Mouse (Mus musculus): ENCODE measurements around the gene Fam83d. TPM values are rescaled to one million over a fixed set of nuclear protein-coding genes. Genes with fewer than 3 reads are reported as not detected.

Gene Fam83d
- polyA plus RNA-seq, 1 experiment = 2.2 TPM

GRCm38 (mm10) chr2:158742431-158742830, 25.5 kb upstream of the Fam83d start:
- TF ChIP-seq CTCF (IDR thresholded peaks at IDR 0.05; ENCODE audit: extremely low read depth, insufficient read depth, low read length) = no peak
- TF ChIP-seq POLR2A (IDR thresholded peaks at IDR 0.05; ENCODE audit: extremely low read depth, insufficient read depth, low read length) = no peak
- Histone ChIP-seq H3K27ac (ENCODE audit: insufficient read depth, low read length) (peak overlapping the region; percentile 63), H3K4me1 (ENCODE audit: control insufficient read depth, insufficient read depth, low read length) (peaks cover 9% of the 10 kb centered on the region), H3K4me3 (ENCODE audit: insufficient read depth, low read length) (no peak overlapping the region)

GRCm38 (mm10) chr2:158743518-158744141, 24.3 kb upstream of the Fam83d start:
- no peak overlapping the region for H3K4me3 ChIP-seq (ENCODE audit: insufficient read depth, low read length)
- H3K4me1 ChIP-seq (ENCODE audit: control insufficient read depth, insufficient read depth, low read length) = peaks cover 9% of the 10 kb centered on the region
- no peak for TF ChIP-seq CTCF (IDR thresholded peaks at IDR 0.05; ENCODE audit: extremely low read depth, insufficient read depth, low read length)
- TF ChIP-seq POLR2A (IDR thresholded peaks at IDR 0.05; ENCODE audit: extremely low read depth, insufficient read depth, low read length) = no peak
- no peak overlapping the region; the same call in 1 of the 2 replicates for H3K27ac ChIP-seq (ENCODE audit: insufficient read depth, low read length)

- TF ChIP-seq POLR2A (IDR thresholded peaks at IDR 0.05; ENCODE audit: extremely low read depth, insufficient read depth, low read length) = no peak
- TF ChIP-seq CTCF (IDR thresholded peaks at IDR 0.05; ENCODE audit: extremely low read depth, insufficient read depth, low read length) = peak; percentile 85
- 0 out of 2 replicates have a peak overlapping the region, but pooled peaks have one; percentile 0 for H3K27ac ChIP-seq (ENCODE audit: insufficient read depth, low read length)
Measured at GRCm38 (mm10) chr2:158745049-158745482, 22.8 kb upstream of the Fam83d start.

GRCm38 (mm10) chr2:158746164-158746563, 21.7 kb upstream of the Fam83d start:
- Histone ChIP-seq H3K4me3 (ENCODE audit: insufficient read depth, low read length) (no peak overlapping the region), H3K4me1 (ENCODE audit: control insufficient read depth, insufficient read depth, low read length) (peaks cover 14% of the 10 kb centered on the region), H3K27ac (ENCODE audit: insufficient read depth, low read length) (no peak overlapping the region)
- TF ChIP-seq CTCF (IDR thresholded peaks at IDR 0.05; ENCODE audit: extremely low read depth, insufficient read depth, low read length) (no peak), POLR2A (IDR thresholded peaks at IDR 0.05; ENCODE audit: extremely low read depth, insufficient read depth, low read length) (no peak)

More at GRCm38 (mm10) chr2:158745049-158745482, 22.8 kb upstream of the Fam83d start:
- Histone ChIP-seq H3K4me3 (ENCODE audit: insufficient read depth, low read length) (no peak overlapping the region), H3K4me1 (ENCODE audit: control insufficient read depth, insufficient read depth, low read length) (peaks cover 14% of the 10 kb centered on the region)

DNA sequence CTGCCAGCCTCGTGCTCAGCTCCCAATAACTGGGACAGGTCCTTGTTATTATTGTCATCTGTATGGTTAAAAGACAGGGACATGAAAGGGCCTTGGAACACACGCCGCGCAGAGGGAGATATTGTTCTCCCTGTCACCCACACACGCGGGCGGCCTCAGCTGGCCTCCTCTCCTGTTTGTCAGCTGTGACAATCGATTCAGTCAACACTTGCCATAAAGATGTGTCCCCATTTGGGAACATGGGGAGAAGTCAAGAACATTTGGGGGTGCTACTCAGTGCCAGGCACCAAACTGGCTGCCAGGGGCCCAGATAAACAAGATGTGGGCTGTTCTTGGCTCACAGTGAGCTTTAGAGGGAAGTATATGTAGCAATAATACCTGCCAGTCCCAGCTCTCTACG, 18.5 kb upstream of the Fam83d start:
- Histone ChIP-seq H3K27ac (ENCODE audit: insufficient read depth, low read length) (peak overlapping the region; percentile 32; the same call in 1 of the 2 replicates), H3K4me3 (ENCODE audit: insufficient read depth, low read length) (no peak overlapping the region), H3K4me1 (ENCODE audit: control insufficient read depth, insufficient read depth, low read length) (peaks cover 9% of the 10 kb centered on the region)
- TF ChIP-seq POLR2A (IDR thresholded peaks at IDR 0.05; ENCODE audit: extremely low read depth, insufficient read depth, low read length) (no peak), CTCF (IDR thresholded peaks at IDR 0.05; ENCODE audit: extremely low read depth, insufficient read depth, low read length) (no peak)

DNA sequence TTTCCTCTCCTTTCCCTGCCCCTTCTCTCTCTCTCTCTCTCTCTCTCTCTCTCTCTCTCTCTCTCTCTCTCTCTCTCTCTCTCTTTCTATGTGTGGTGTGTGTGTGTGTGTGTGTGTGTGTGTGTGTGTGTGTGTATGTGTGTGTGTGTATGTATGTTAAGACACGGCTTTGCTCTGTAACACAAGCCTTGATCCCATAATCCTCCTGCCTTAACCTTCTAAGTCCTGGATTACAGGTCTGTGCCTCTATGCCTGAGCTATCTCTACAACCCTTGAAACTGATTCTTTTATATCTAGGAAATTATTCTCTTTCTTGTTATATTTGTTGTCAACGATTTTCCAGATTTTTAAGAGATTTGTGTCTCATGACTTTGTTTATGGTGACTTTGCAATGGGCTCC, 7.7 kb upstream of the Fam83d start:
- Histone ChIP-seq H3K4me3 (ENCODE audit: insufficient read depth, low read length) (no peak overlapping the region), H3K27ac (ENCODE audit: insufficient read depth, low read length) (no peak overlapping the region), H3K4me1 (ENCODE audit: control insufficient read depth, insufficient read depth, low read length) (no peaks in the 10 kb centered on the region)
- no peak for TF ChIP-seq POLR2A (IDR thresholded peaks at IDR 0.05; ENCODE audit: extremely low read depth, insufficient read depth, low read length)
- TF ChIP-seq CTCF (IDR thresholded peaks at IDR 0.05; ENCODE audit: extremely low read depth, insufficient read depth, low read length) = no peak

- Histone ChIP-seq H3K27ac (ENCODE audit: insufficient read depth, low read length) (no peak overlapping the region), H3K4me1 (ENCODE audit: control insufficient read depth, insufficient read depth, low read length) (no peaks in the 10 kb centered on the region), H3K4me3 (ENCODE audit: insufficient read depth, low read length) (no peak overlapping the region)
- no peak for TF ChIP-seq POLR2A (IDR thresholded peaks at IDR 0.05; ENCODE audit: extremely low read depth, insufficient read depth, low read length)
- TF ChIP-seq CTCF (IDR thresholded peaks at IDR 0.05; ENCODE audit: extremely low read depth, insufficient read depth, low read length) = no peak
Measured at GRCm38 (mm10) chr2:158762339-158762738, 5.6 kb upstream of the Fam83d start.

GRCm38 (mm10) chr2:158768350-158768749, 457 bp downstream of the Fam83d start:
- Histone ChIP-seq H3K4me1 (ENCODE audit: control insufficient read depth, insufficient read depth, low read length) (no peaks in the 10 kb centered on the region), H3K4me3 (ENCODE audit: insufficient read depth, low read length) (peak overlapping the region; percentile 33), H3K27ac (ENCODE audit: insufficient read depth, low read length) (no peak overlapping the region)
- no peak for TF ChIP-seq POLR2A (IDR thresholded peaks at IDR 0.05; ENCODE audit: extremely low read depth, insufficient read depth, low read length)
- no peak for TF ChIP-seq CTCF (IDR thresholded peaks at IDR 0.05; ENCODE audit: extremely low read depth, insufficient read depth, low read length)

DNA sequence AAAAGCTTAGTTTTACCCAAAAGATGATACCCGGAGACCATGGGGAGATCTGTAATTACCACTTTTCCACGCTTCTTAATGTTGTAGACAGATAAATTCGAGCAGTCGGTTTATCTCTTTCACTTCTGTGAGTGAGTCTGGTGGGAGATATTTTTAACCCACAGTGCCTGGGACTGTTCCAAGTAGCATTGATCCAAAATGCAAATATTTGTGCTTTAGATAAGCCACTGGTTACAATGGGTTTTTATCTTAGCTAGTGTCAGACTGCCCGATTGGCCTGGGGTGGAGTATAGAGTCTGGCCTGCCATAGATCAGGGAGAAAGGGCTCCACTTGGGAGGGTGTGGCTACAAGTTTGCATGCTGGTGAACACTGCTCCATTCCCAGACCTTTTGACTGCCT, 878 bp downstream of the Fam83d start:
- TF ChIP-seq POLR2A (IDR thresholded peaks at IDR 0.05; ENCODE audit: extremely low read depth, insufficient read depth, low read length) (no peak), CTCF (IDR thresholded peaks at IDR 0.05; ENCODE audit: extremely low read depth, insufficient read depth, low read length) (no peak)
- no peak overlapping the region for H3K27ac ChIP-seq (ENCODE audit: insufficient read depth, low read length)
- H3K4me1 ChIP-seq (ENCODE audit: control insufficient read depth, insufficient read depth, low read length) = no peaks in the 10 kb centered on the region
- H3K4me3 ChIP-seq (ENCODE audit: insufficient read depth, low read length) = peak overlapping the region; percentile 33; the same call in 1 of the 2 replicates

DNA sequence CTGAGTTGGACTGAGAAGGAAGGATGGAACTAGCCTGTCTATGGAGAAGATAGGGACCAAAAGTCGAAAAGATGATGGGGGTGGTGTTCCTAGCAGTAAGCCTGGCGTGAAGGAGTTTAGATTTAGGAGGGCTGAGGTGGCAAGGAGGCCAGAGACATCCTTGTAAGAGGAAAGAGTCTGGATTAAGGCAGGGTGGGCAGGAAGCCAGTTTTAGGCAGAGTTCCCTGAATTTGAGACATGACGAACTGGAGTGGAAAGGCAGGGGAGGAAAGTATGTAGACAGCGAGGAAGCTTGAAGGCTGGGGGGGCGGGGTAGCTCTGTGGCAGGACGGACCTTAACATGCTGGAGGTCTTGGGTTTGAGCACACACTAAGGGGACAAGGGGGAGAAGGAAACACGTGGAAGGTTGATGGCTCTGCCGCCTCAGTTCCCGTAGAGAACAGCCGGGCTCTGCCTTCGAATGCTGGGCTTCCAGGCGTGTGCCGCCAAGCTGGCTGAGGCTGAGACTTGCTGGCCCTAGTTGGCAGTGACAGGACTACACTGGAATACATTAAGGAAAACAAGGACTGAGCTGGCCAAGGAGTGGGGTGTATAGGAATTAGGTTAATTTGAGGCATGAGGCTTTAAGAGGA, 2.3 kb downstream of the Fam83d start:
- H3K27ac ChIP-seq (ENCODE audit: insufficient read depth, low read length) = no peak overlapping the region
- no peaks in the 10 kb centered on the region for H3K4me1 ChIP-seq (ENCODE audit: control insufficient read depth, insufficient read depth, low read length)
- no peak for TF ChIP-seq CTCF (IDR thresholded peaks at IDR 0.05; ENCODE audit: extremely low read depth, insufficient read depth, low read length)
- no peak for TF ChIP-seq POLR2A (IDR thresholded peaks at IDR 0.05; ENCODE audit: extremely low read depth, insufficient read depth, low read length)
- H3K4me3 ChIP-seq (ENCODE audit: insufficient read depth, low read length) = no peak overlapping the region

Measured in cortical plate, adult 2 months (tissue).